Mouse (Mus musculus): Measurements from ENCODE around the gene Tmem25. TPM values are rescaled to one million over a fixed set of nuclear protein-coding genes. Genes with fewer than 3 reads are reported as not detected.

The Tmem25 gene
- polyA plus RNA-seq, 1 experiment from 2014 or later, result 2.7 TPM

DNA sequence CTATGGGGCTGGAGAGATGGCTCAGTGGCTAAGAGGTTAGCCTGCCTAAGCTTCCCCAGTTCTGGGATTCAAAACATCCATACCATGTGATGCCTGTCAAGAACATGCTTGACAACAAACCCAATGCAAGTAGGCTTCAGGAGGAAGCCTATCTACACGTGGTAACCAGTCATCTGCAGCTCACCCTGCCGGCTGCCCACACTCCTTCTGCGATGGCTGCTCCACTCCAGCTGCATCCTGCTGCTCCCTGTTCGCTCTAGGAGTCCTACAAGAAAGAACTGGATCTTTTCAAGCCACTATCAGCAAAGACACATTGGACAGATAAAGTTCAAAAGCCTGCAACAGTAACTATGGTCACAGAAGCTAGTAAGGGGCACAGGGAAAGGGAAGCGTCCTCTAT lies 18.4 kb upstream of the Tmem25 start:
- WGBS, result 65% methylated on average over 5 of the region's 5 CpGs
- H3K36me3 ChIP-seq (ENCODE audit: control insufficient read depth, insufficient read depth), result peaks cover 94% of the 10 kb centered on the region
- H3K4me2 ChIP-seq (ENCODE audit: low read depth, low read length), result no peak overlapping the region
- H3K9ac ChIP-seq (ENCODE audit: low read length), result no peak overlapping the region
- no peak overlapping the region for H3K27ac ChIP-seq (ENCODE audit: low read length)
- no peak for ATAC-seq (replicated peaks; ENCODE audit: extremely low read depth, insufficient read depth, low FRiP score)
- no peak overlapping the region for H3K4me3 ChIP-seq (ENCODE audit: low read length)
- H3K27me3 ChIP-seq (ENCODE audit: control insufficient read depth, insufficient read depth, low read length), result no peaks in the 10 kb centered on the region
- no peaks in the 10 kb centered on the region for H3K9me3 ChIP-seq (replicated peaks; ENCODE audit: control insufficient read depth, low read length)
- H3K4me1 ChIP-seq (ENCODE audit: control insufficient read depth, insufficient read depth, low read length), result no peaks in the 10 kb centered on the region

GRCm38 (mm10) chr9:44814179-44814578 lies 15.1 kb upstream of the Tmem25 start:
- no peak for ATAC-seq (replicated peaks; ENCODE audit: extremely low read depth, insufficient read depth, low FRiP score)
- H3K4me2 ChIP-seq (ENCODE audit: low read depth, low read length), result no peak overlapping the region
- no peak overlapping the region for H3K27ac ChIP-seq (ENCODE audit: low read length)
- peaks cover 92% of the 10 kb centered on the region for H3K36me3 ChIP-seq (ENCODE audit: control insufficient read depth, insufficient read depth)
- no peak overlapping the region for H3K9ac ChIP-seq (ENCODE audit: low read length)
- H3K4me1 ChIP-seq (ENCODE audit: control insufficient read depth, insufficient read depth, low read length), result no peaks in the 10 kb centered on the region
- no peaks in the 10 kb centered on the region for H3K27me3 ChIP-seq (ENCODE audit: control insufficient read depth, insufficient read depth, low read length)
- 92% methylated on average over 8 of the region's 8 CpGs for WGBS
- no peak overlapping the region for H3K4me3 ChIP-seq (ENCODE audit: low read length)
- H3K9me3 ChIP-seq (replicated peaks; ENCODE audit: control insufficient read depth, low read length), result no peaks in the 10 kb centered on the region

GRCm38 (mm10) chr9:44810316-44810715 lies 11.2 kb upstream of the Tmem25 start:
- no peaks in the 10 kb centered on the region for H3K9me3 ChIP-seq (replicated peaks; ENCODE audit: control insufficient read depth, low read length)
- no peak overlapping the region for H3K4me3 ChIP-seq (ENCODE audit: low read length)
- no peaks in the 10 kb centered on the region for H3K4me1 ChIP-seq (ENCODE audit: control insufficient read depth, insufficient read depth, low read length)
- no peak overlapping the region for H3K27ac ChIP-seq (ENCODE audit: low read length)
- H3K4me2 ChIP-seq (ENCODE audit: low read depth, low read length), result no peak overlapping the region
- H3K27me3 ChIP-seq (ENCODE audit: control insufficient read depth, insufficient read depth, low read length), result no peaks in the 10 kb centered on the region
- no peak overlapping the region for H3K9ac ChIP-seq (ENCODE audit: low read length)
- H3K36me3 ChIP-seq (ENCODE audit: control insufficient read depth, insufficient read depth), result peaks cover 87% of the 10 kb centered on the region
- WGBS, result 75% methylated on average over 10 of the region's 10 CpGs
- no peak for ATAC-seq (replicated peaks; ENCODE audit: extremely low read depth, insufficient read depth, low FRiP score)

- no peak overlapping the region for H3K27ac ChIP-seq (ENCODE audit: low read length)
- H3K27me3 ChIP-seq (ENCODE audit: control insufficient read depth, insufficient read depth, low read length), result no peaks in the 10 kb centered on the region
- H3K4me3 ChIP-seq (ENCODE audit: low read length), result no peak overlapping the region
- no peak for ATAC-seq (replicated peaks; ENCODE audit: extremely low read depth, insufficient read depth, low FRiP score)
- 92% methylated on average over 10 of the region's 10 CpGs for WGBS
- no peak overlapping the region for H3K4me2 ChIP-seq (ENCODE audit: low read depth, low read length)
- H3K9me3 ChIP-seq (replicated peaks; ENCODE audit: control insufficient read depth, low read length), result no peaks in the 10 kb centered on the region
- H3K9ac ChIP-seq (ENCODE audit: low read length), result no peak overlapping the region
- H3K36me3 ChIP-seq (ENCODE audit: control insufficient read depth, insufficient read depth), result peaks cover 71% of the 10 kb centered on the region
- H3K4me1 ChIP-seq (ENCODE audit: control insufficient read depth, insufficient read depth, low read length), result no peaks in the 10 kb centered on the region
Observed at GRCm38 (mm10) chr9:44807778-44808177, 8.7 kb upstream of the Tmem25 start.

- Histone ChIP-seq H3K27ac (ENCODE audit: low read length) (no peak overlapping the region), H3K27me3 (ENCODE audit: control insufficient read depth, insufficient read depth, low read length) (no peaks in the 10 kb centered on the region), H3K9me3 (replicated peaks; ENCODE audit: control insufficient read depth, low read length) (no peaks in the 10 kb centered on the region), H3K9ac (ENCODE audit: low read length) (no peak overlapping the region), H3K36me3 (ENCODE audit: control insufficient read depth, insufficient read depth) (peaks cover 66% of the 10 kb centered on the region), H3K4me1 (ENCODE audit: control insufficient read depth, insufficient read depth, low read length) (no peaks in the 10 kb centered on the region), H3K4me2 (ENCODE audit: low read depth, low read length) (no peak overlapping the region), H3K4me3 (ENCODE audit: low read length) (no peak overlapping the region)
- WGBS, result 59% methylated on average over 5 of the region's 5 CpGs
- no peak for ATAC-seq (replicated peaks; ENCODE audit: extremely low read depth, insufficient read depth, low FRiP score)
Observed at GRCm38 (mm10) chr9:44807141-44807540, 8.0 kb upstream of the Tmem25 start.

DNA sequence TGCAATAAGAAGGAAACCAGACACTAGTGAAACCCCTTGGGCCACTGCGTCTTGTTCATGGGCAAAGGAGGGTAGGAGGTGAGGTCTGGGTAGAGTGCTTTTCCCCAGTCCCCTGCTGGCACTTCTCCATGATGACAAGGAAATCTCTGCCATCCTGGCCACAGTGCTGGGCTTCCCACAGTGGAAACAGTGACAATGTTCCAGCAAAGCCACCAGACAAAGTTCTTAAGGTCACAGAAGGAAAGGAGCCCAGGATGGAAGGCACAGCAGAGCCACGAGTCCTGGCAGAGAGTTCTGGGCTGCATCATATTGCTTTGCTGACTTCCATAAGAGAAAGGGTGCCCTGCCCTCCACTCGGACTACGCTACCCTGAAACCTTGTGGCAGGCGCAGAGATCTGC lies 6.4 kb upstream of the Tmem25 start:
- H3K4me2 ChIP-seq (ENCODE audit: low read depth, low read length), result no peak overlapping the region
- no peaks in the 10 kb centered on the region for H3K27me3 ChIP-seq (ENCODE audit: control insufficient read depth, insufficient read depth, low read length)
- H3K36me3 ChIP-seq (ENCODE audit: control insufficient read depth, insufficient read depth), result peaks cover 52% of the 10 kb centered on the region
- no peak overlapping the region for H3K27ac ChIP-seq (ENCODE audit: low read length)
- 91% methylated on average over 5 of the region's 5 CpGs for WGBS
- H3K9ac ChIP-seq (ENCODE audit: low read length), result no peak overlapping the region
- H3K4me3 ChIP-seq (ENCODE audit: low read length), result no peak overlapping the region
- H3K4me1 ChIP-seq (ENCODE audit: control insufficient read depth, insufficient read depth, low read length), result no peaks in the 10 kb centered on the region
- no peak for ATAC-seq (replicated peaks; ENCODE audit: extremely low read depth, insufficient read depth, low FRiP score)
- H3K9me3 ChIP-seq (replicated peaks; ENCODE audit: control insufficient read depth, low read length), result no peaks in the 10 kb centered on the region

GRCm38 (mm10) chr9:44804678-44805077 lies 5.6 kb upstream of the Tmem25 start:
- H3K4me1 ChIP-seq (ENCODE audit: control insufficient read depth, insufficient read depth, low read length), result 0 out of 2 replicates have a peak, but pooled peaks cover 3% of the 10 kb centered on the region
- H3K4me2 ChIP-seq (ENCODE audit: low read depth, low read length), result no peak overlapping the region
- no peak overlapping the region for H3K27ac ChIP-seq (ENCODE audit: low read length)
- H3K36me3 ChIP-seq (ENCODE audit: control insufficient read depth, insufficient read depth), result peaks cover 44% of the 10 kb centered on the region
- H3K9ac ChIP-seq (ENCODE audit: low read length), result no peak overlapping the region
- no peaks in the 10 kb centered on the region for H3K27me3 ChIP-seq (ENCODE audit: control insufficient read depth, insufficient read depth, low read length)
- H3K9me3 ChIP-seq (replicated peaks; ENCODE audit: control insufficient read depth, low read length), result no peaks in the 10 kb centered on the region
- no peak overlapping the region for H3K4me3 ChIP-seq (ENCODE audit: low read length)
- 89% methylated on average over 10 of the region's 10 CpGs for WGBS
- no peak for ATAC-seq (replicated peaks; ENCODE audit: extremely low read depth, insufficient read depth, low FRiP score)

DNA sequence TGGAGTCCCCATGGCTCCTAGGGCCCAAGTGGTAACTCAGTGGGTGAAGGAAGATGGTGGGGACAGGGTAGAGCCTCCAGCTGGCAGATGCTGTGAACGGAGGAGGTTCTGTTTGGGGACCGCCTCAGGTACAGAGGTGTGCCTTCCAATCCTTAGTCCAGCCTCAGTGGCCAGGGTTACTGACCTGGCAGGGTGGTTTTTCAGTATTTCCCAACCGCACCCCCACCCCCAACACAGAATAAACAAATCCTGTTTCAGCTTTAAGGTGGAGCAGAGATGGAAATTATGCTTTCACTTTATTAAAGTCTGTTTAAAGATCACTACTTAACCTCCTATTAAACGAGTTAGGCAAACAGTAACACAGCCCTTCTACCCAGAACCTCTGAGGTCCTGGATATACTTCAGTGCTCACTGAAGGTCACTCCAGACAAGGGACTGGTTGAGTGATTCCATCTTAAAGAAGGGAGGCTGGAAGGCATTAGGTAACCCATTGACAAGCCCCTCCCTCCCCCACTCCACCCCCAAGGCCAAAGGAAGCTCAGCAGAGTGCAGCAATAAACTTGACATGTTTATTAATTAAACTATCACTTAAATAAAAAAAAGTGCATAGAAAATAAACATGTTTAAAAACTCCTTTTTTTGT lies 3.8 kb upstream of the Tmem25 start, which contains the start of gene Ttc36:
TSS of gene Ttc36 (minus strand) at position 265 of the 643 bp plus-strand sequence.
- Histone ChIP-seq H3K4me1 (ENCODE audit: control insufficient read depth, insufficient read depth, low read length) (peaks cover 8% of the 10 kb centered on the region), H3K9ac (ENCODE audit: low read length) (no peak within 1 kb of the TSS), H3K4me2 (ENCODE audit: low read depth, low read length) (no peak within 1 kb of the TSS), H3K9me3 (replicated peaks; ENCODE audit: control insufficient read depth, low read length) (no peaks in the 10 kb centered on the region), H3K27me3 (ENCODE audit: control insufficient read depth, insufficient read depth, low read length) (peaks cover 6% of the 10 kb centered on the region), H3K4me3 (ENCODE audit: low read length) (no peak within 1 kb of the TSS), H3K27ac (ENCODE audit: low read length) (no peak within 1 kb of the TSS), H3K36me3 (ENCODE audit: control insufficient read depth, insufficient read depth) (peaks cover 27% of the 10 kb centered on the region)
- WGBS, result 67% methylated on average over 4 of the region's 4 CpGs
- no peak for ATAC-seq (replicated peaks; ENCODE audit: extremely low read depth, insufficient read depth, low FRiP score)

- Histone ChIP-seq H3K9ac (ENCODE audit: low read length) (no peak overlapping the region), H3K4me2 (ENCODE audit: low read depth, low read length) (no peak overlapping the region), H3K9me3 (replicated peaks; ENCODE audit: control insufficient read depth, low read length) (no peaks in the 10 kb centered on the region), H3K27me3 (ENCODE audit: control insufficient read depth, insufficient read depth, low read length) (peaks cover 9% of the 10 kb centered on the region), H3K4me3 (ENCODE audit: low read length) (no peak overlapping the region), H3K27ac (ENCODE audit: low read length) (no peak overlapping the region), H3K36me3 (ENCODE audit: control insufficient read depth, insufficient read depth) (peaks cover 15% of the 10 kb centered on the region), H3K4me1 (ENCODE audit: control insufficient read depth, insufficient read depth, low read length) (peaks cover 8% of the 10 kb centered on the region)
- ATAC-seq (replicated peaks; ENCODE audit: extremely low read depth, insufficient read depth, low FRiP score), result no peak
- 81% methylated on average over 6 of the region's 6 CpGs for WGBS
Observed at GRCm38 (mm10) chr9:44801669-44802068, 2.6 kb upstream of the Tmem25 start.

Data from heart, embryonic 16.5 days (tissue).